Mouse (Mus musculus): ENCODE results near the gene Capg.

DNA sequence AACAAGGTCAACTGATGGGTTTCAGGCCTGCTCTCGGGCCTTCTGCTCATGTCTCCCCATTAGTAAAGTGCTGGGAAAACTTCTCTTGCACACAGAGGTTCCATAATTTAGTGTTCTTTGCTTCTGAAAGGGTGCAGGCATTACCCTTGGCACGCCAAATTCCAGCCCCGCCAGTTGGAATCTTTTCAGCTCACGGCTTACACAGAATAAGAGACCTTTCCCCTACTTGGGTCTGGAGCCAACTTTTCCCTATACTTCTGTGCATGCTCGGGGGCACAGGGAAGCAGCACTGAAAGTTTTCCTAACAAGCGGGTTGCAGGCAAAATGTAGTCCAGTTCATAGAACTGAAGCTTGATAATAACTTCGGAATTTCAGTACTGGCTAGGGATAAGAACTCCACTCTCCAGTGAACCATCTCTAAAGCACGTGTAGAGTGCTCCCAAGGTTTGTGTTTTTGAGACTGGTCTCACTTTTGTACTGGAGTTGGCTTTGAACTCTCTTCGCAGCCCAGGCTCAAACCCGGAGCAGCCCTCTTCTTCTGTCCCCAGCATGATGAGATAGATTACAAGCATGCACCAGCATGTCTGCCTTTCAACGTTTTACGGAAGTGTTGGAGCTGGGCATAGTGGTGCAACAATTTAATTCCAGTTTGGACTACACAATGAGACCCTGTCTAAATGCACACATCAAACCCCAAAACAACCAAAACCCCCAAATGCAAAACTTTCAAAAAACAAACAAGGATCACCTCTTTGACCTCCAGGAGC is 54.8 kb downstream of the Capg start:
- TF ChIP-seq CTCF (IDR thresholded peaks at IDR 0.05; ENCODE audit: insufficient read depth, low read length): no peak
- TF ChIP-seq POLR2A (IDR thresholded peaks at IDR 0.05; ENCODE audit: borderline replicate concordance, extremely low read depth, low read depth, low read length): no peak

Data from lung, adult 2 months (tissue).